Mouse (Mus musculus) kidney, adult 11 months (tissue): ENCODE results near the gene Ak1.

Source experiments
- DNase-seq: peaks from one replicate; pipeline ENCODE4 v3.0.0; 2022

Ak1 gene

DNA sequence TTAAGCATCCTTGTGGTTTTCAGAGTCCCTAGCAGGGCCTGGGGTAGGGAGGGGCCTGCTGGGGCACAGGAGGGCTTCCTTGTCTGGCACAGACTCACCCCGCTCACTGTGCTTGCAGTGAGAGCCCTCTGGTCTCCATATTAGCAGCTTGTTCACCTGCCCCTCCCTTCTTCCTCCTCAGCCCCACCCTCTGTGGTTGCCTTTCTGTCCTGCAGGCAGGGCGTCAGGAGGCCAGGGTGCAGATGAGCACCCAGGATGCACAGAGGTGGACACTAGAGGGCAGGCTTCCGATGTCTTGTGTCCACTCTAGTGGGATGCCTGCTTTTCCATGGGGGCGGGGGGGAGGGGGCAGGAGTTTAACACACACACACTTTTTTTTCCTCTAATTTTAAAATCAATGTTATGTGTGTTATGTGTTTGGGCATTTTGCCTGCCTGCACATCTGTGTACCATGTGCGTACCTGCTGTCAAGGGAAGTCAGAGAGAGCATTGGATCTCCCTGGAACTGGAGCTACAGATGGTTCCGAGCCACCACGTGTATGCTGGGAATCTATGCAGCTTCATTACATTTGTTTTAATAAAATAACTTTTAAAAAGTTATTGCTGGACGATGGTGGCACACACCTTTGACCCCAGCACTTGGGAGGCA, 20.0 kb upstream of the Ak1 start:
- no peak for DNase-seq

DNA sequence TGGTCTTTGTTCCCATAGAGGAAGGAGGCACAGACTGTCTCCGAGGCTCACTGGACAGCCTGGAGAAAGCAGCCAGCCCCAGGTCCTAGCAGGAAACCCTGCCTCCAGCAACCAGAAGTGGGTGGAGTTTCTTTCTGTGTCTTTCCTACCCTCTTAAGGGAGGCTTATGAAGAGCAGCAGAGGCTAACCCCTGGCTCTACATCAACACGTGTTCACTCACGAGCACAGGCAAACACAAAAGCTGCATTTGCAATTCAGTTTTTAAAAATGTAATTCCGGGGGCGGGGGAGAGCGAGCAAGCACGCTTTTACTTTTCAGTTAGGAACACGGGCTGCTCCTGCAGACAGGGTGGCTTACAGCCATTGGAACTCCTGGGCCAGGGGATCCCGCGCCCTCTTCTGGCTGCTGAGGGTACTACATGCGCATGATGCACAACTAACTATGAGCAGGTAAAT, 18.9 kb upstream of the Ak1 start:
- DNase-seq: peak; percentile 81

DNA sequence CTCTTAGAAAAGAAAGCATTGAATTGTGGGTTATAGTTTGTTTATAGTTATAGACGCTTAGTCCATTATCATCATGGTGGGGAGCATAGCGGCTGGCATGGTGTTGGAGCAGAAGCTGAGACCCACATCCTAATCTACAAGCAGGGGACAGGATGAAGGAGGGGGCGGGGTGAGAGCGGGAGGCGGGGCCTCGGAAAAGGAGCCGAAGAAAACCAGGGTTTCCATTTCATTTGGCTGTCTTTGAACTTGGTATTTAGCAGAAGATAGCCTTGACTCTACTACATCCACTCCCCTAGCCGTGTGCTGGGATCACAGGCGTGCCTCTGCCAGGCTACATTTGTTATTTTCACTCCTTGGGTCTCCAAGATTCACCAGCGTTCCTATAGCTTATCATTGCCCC, 16.9 kb upstream of the Ak1 start:
- DNase-seq: no peak

DNA sequence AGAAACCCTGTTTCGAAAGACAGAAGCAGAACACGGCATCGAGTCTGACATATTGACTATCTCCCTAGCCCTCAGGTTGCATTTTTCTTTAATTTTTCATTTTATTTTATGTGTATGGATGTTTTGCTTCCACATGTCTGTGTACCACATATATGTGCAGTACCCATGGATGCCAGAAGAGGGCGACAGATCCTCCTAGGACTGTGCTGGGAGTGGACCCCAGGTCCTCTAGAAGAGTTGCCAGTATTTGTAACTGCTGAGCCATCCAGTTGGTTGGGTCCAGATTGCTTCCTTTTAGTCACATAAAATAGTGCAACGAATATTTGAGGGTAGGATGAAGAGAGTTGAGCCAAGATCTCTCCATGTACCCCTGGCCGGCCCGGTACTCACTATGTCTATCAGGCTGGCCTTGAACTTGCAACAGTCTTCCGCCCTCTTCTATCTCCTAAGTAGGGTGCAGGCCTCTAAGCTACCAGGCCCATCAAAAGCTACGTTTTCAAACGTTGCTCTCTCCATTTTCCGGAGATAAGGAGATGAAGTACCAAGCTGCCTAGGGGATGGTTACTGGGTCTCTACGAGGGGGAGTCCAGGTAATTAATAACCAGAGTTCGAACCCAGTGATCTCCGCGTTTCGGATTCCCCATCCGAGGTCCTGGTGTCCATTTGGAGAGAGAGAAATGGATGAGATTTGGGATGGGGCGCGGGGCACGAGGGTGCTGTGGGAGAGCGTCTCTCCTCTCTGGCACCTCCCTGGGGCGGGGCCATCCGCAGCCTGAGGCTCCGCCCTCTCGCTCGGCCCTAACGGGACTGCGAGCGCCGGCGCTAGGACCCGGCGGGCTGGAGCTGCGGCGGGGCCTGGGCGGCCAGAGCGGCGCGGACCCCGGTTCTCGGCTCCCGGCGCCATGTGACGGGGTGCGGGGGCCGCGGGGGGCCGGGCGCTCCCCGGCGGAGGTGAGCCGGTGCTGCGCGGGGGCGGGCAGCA, 15.1 kb upstream of the Ak1 start:
- peak; percentile 66 for DNase-seq

DNA sequence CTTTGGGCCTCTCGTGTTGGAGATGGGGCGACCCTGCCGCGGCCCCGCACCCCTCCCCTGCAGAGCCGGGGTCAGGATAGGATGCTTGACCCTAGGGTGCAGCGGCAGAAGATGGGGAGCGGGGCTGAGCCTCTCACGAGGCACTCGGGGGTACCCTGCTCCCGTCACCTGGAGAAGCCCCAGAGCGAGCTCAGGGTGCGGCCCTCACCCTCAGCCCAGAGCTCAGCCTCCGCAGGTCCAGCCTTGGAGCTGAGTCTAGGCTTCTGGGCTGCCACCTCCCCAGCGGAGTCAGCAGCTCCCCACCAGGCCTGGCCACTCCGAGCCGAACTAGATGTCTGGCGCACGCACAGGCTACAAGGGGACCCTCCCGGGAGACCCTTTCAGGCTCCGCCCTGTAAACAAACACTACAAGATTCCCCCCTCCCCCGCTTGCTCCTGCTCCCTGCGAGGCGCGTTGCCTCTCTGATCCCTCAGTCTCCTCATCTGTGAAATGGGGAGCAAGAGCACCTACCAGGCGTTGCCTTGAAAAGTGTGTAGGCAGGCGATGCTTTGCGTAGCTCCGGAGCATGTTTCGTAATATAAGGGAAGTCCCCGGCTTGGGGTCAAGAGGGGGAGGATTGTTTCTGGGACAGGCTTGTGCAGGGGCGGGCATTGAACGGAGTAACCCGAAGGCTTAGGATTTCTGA, 14.2 kb upstream of the Ak1 start:
- DNase-seq: no peak

DNA sequence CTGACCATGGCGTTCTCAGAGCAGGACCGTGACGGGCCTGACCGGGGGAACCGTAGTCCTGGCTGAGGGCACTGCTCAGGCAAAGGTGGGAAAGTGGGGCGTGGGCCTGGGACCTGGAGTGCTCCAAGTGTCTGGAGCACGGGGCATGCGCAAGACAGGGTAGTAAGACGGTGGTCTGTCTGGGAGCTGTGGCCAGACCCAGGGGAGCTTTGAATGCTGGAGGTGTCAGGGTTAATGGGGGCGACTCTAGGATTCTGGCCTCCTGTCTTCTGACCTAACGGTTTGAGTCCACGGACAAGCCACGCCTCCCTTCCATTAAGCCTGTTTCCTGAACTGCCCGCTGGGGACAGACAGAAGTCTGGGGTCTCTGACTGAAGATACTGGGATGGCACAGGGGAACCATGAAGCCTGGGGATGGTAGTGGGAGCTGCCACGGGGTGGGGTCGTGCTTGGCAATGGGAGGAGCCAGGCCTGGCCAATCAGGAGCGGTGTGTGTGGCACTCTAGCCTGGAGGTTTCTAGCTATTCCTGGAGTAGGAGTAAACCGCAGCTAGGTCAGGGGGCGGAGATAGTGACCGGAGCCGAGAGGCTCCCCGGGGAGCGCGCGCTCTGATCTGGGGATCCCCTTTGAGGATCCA, 13.3 kb upstream of the Ak1 start:
- peak; percentile 66 for DNase-seq

DNA sequence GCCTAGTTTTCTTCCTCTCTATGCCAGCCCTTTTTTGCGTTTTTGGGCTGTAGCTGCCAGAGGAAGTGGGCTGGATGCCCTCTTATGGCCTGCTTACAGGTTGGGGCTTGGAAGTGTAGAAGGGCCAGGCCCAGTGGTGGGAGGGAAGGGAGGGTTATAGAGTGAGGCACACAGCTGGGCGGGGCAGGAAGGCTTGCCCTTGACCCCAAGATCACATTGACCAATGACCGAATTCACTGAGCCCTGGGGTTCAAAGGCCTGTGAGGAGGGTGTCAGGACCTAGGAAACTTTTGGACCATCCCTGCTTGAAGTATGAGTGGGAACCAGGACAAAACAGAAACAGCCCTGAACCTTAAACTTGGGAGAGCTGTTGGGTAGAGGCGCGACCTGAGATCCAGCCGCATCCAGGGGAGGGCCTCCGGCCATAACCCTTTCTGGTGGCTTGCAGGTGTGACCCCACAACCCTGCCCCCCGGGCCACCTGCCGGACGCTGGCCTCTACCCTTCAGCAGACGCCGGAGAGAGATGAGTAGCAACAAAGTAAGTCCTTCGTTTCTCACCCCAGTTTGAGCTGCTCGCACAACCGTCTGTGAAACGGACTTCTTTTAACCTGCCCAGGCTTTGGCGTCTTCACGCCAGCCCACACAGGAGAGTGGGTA, 12.7 kb upstream of the Ak1 start:
- no peak for DNase-seq

DNA sequence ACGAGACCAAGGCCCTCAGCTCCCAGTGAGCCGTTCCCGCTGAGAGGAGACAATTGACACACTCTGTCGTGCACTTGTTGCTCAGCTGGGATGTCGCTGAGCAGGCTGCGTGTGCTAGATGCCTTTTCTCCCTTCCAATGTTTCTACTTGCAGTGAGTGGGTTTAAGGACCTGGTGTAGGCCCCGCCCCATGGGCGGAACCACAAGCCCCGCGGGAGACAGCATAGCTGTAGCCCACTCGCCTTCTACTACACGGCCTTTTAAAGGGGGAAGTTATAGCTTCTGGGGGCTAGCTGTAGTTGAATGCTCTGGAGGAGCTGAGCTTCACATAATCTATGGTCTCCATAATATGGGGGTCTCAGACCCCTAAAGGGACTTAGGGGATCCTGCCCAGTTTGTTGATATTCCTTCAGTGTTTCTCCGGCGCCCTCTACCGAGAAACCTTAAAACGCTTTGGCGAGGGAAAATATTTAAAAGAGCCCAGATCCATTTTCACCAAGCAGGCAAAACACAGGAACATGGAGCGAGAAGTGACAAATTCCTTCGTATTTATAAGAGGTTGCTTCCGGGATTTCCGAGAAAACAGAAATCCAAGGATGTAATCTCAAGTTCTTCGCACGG, 10.8 kb upstream of the Ak1 start:
- no peak for DNase-seq

DNA sequence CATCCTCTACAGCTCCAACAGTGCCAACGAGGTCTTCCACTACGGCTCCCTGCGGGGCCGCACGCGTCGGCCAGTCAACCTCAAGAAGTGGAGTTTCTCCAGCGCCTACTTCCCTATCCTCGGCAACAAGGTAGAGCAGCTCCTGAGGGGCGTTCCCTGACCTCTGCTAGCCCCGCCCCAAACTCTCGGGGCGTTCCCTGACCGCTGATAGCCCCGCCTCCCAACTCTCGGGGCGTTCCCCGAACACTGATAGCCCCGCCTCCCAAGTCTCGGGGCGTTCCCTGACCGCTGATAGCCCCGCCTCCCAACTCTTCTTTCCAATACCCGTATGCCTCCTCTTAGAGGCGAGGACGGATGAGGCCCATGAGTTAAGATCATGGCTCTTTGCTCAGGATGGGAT, 9.3 kb upstream of the Ak1 start:
- DNase-seq: no peak

DNA sequence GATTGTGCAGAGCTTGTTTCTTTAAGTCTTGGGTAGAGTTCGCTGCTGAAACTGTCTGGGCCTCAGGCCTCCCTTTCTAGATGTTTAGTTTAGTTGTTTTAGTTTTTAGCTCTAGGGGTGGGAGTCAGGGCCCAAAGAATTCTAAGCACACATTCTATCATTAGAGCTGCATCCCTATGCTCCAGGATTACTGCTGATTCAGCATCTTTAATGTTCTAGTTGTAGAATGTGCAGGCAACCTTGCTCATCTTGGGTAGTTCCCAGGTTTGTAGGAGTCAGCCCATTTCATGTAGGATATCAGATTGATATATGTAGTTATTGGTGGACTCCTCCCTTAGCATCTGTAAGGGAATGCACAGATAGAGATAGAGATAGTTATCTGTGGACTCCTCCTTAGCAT, 4.4 kb upstream of the Ak1 start:
- DNase-seq: no peak

DNA sequence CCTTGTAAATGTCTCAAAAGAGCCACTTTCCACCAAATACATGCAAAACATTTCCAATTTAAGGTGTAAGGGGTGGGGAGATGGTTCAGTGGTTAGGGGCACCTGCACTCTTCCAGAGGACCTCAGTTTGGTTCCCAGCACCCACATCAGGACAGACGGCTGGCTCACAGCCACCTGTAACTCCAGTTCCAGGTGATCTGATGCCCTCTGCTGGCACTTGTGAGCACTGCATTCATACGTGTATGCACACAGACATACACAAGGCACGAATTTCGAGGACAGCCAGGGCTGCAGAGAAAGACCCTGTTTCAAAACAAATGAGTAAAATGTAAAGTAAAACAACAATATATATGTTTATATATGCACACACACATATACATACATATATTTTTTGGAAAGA, 4.0 kb upstream of the Ak1 start:
- no peak for DNase-seq

DNA sequence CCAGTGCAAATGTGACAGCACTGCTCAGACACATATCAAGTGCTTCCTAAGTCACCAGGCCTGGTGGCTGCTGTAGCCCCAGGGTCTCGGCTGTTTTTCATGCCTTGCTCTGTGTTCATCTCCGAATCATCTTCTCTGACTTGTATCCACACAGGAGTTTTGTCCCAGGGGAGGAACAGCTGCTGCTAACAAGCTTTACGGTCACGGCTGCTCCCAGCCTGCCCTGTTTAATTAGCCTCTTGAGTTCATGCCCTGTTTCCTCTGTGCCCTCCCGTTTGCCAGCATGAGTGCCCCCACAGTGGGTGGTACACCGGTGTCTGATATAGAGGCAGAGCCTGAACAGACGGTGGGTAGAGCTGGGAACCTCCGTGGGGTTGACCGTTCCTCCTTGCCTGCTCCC, 3.5 kb upstream of the Ak1 start:
- DNase-seq: no peak

DNA sequence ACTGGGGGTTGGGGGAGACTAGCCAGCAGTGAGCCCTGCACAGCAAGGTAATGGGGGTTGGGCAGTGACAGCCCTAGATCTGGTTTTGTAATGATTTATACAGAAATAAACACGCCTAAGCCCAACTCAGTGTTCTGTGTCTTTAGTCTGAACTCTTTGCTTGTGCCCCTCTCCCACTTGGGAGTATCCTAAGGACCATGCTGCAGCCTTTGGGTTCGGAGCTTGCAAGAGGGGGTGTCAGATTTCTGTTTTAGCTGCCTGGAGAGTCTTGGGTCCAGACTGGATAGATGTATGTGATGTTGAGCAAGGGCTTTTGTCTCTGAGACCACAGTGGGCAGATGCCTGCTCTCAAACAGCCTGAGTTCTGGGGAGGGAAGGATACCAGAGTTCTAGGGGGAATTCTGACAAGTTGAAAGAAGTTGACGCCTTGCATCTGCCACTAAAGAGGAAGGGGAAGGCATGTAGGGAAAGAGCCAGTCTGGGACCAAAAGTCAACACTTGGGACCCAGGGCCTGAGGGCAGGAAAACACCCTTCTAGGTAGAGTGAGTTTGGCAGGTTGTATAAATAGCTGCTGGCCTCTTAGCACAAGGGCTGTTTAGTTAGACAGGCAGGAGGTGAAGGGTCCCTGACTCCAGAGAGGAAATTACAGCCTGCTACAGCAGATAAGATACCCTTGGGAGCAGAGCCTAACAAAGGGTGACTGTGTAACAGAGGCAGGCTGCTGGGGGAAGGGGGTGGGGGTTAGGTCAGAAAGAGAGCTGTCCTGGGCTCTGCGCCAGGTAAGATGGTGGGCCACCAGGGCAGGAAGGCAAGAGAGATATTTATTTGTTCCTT, 659 bp upstream of the Ak1 start:
- peak; percentile 77 for DNase-seq

DNA sequence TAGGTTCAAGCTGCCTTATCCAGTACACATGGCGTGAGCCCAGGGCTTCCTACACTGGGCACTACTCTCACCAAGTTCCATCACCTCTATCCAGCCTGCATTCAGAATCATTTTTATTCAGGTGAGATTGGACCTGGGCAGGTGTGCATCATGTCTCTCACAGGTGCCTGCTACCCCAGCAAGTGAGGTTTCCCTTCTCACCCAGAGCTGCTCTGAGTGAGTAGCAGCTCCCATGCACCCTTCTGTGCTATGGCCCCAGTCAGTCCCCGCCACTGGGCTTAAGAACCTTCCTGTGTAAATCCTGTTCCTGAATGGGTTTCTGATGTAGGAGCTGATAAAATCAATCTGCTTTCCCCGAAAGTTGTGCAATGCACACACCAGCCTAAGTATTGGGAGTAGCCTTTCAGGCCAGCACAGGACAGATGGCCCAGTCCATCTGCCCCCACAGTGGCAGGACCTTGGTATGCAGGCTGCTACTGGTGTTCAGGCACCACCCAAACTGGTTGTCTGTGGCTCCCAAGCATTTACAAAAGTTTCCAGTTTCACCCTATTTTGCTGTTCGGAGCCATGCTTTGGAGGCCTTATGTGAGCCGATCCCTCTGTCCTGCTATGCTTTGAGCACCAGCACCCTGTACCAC, 2.7 kb downstream of the Ak1 start:
- DNase-seq: no peak

DNA sequence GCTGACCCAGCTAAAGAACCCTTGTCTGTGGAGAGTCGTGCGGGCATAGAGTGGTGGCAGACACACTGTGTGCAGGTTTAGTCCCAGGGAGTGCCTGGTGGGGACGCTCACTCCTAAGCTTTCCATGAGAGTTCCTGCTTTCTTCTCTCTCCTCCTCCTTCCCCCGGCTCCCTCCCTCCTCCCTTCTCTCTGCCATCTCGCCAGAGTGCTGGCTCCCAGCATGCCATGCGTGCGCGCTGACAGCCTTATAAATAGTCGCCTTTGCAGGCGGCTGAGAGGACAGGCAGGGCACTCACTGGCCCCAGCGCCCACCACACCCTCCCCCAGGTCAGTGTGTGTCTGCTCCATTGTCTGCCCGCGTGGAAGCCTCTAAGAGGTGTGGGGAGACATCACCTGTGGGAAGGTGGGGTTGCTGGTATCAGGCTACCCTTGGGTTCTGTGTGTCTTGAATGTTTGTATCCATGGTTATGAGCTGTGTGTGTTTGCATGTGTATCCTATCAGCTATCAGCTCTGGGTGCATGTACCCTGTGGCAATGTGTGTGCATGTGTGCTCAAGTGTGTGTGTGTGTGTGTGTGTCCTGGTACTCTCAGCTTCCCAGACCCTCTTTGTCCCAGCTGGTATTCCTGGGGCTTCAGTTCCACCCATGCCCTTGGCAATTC, 3.8 kb downstream of the Ak1 start:
- DNase-seq: peak; percentile 73

DNA sequence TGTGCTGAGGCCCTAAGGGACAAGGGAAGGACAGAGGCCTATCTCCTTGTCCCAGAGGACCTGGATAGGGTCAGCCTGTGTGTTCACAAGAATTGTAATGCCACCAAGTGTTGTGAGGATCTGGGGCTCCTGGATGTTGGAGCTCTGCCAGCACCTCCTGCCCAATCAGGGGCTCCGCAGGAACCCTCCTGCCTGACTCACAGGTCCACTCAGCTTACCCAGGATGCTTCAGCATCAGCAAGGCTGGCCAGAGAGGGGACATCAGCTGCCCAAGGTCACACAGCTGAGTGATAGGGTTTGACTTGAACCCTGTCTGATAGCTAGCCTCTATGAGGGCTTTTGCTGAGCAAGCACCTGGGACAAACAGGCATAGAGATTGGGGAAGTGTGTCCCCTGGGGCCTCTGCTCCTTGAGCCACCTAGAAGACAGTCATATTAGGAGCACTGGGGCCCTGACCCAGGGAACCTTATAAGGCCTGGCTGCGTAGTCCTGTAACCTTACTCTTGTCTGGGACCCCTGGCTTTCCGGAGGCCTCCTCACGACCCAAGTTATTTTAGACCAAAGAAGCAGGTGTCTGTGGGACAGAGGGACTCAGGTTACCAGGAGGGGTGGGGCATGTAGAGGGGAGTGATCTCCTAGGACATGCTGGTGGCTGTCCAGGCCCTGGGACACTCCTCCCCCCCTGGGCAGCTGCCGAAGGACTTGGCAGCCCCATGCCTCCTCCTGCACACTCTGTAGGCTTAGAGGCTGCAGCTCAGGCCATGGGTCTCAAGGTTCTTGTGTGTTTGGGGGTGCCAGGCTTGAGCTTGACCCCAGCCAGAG, 4.5 kb downstream of the Ak1 start:
- peak; percentile 62 for DNase-seq

DNA sequence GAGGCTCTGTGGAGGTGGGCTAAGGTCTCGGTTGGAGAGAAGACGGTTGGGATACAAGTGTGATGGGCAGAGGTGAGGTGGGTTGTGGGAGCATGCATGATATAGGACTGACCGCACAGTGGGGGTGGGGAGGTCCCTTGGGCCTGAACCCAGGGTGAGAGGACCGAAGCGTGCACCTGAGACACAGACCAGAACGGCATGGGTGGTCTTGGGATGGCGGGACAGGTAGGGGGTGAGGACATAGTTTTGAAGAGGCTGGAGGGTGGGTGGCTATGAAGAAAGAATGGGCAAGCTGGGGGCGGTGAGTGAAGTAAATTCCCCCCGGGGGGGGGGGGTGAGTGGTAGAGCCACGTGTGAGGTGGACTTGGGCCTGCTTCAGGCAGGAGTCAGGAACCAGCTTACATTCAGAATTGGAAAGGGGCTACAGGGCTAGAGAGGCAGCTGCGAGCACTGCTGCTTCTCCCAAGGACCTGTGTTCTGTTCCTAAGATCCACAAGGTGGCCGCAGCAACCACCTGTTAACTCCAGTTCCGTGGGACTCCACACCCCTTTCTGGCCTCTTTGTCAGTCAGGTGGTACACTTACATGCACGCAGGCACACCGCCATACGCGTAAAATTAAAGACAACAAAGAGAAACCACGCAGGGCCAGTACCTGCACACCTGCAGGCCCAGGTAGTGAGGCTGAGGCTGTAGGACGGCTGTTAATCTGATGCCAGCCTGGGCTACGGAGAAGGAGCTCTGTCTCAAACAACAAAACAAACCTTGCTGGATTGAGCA, 5.9 kb downstream of the Ak1 start:
- peak; percentile 41 for DNase-seq

DNA sequence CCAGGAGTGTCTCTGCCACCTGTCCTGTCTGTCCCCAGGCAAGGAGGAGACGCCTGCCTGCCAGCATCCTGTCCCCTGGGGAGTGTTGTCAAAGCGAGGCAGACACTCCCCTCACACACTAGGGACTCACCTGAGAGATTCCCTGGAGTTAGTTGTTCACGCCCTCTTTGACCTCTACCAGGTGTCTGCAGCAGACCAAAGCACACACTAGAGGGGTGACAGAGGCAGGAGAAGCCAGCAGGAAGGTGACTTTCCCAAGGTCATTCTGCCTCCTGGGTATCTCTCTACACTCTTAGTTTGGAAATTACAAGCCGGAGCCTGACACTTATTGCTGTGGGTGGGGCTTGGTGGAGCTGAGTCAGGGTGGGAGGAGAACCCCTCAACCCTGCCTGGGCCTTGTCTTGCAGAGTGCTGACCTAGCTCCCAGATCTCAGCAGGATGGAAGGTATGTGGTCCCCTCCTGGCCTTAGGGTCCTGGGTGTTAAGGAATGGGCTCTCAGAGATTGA, 6.5 kb downstream of the Ak1 start:
- peak; percentile 49 for DNase-seq
